Mouse (Mus musculus): ENCODE results near the gene Clec12b. TPM values are rescaled to one million over a fixed set of nuclear protein-coding genes. Genes with fewer than 3 reads are reported as not detected.

The Clec12b gene
- not detected in 2 replicates for polyA plus RNA-seq (2016; fragmentation: Nextera tagmentation; extraction: Ambion mirVana)

- peaks cover 7% of the 10 kb centered on the region; the same call in 1 of the 2 replicates for H3K4me1 ChIP-seq
- H3K4me3 ChIP-seq: no peak within 1 kb of the TSS
- no peaks in the 10 kb centered on the region for H3K27me3 ChIP-seq (ENCODE audit: poor library complexity, severe bottlenecking)
- no peak within 1 kb of the TSS for H3K27ac ChIP-seq
- no peak for DNase-seq (ENCODE audit: extremely low spot score, low spot score)
- WGBS: 83% methylated on average over 2 of the region's 2 CpGs
- no peaks in the 10 kb centered on the region for H3K9me3 ChIP-seq
- H3K36me3 ChIP-seq (replicated peaks): no peaks in the 10 kb centered on the region
Observed at GRCm38 (mm10) chr6:129385774-129386173, at the start of gene Clec12b. Clec12b (minus strand) TSS chr6:129385874.

- Histone ChIP-seq H3K36me3 (replicated peaks) (no peaks in the 10 kb centered on the region), H3K9me3 (no peaks in the 10 kb centered on the region), H3K27me3 (ENCODE audit: poor library complexity, severe bottlenecking) (no peaks in the 10 kb centered on the region), H3K4me1 (no peaks in the 10 kb centered on the region; the same call in 1 of the 2 replicates), H3K27ac (no peak overlapping the region), H3K4me3 (no peak overlapping the region)
- no peak for DNase-seq (ENCODE audit: extremely low spot score, low spot score)
- WGBS: 53% methylated on average over 5 of the region's 5 CpGs
Observed at GRCm38 (mm10) chr6:129434239-129434638, 48.6 kb upstream of the Clec12b start.

- no peak overlapping the region for H3K4me3 ChIP-seq
- H3K9me3 ChIP-seq: no peaks in the 10 kb centered on the region
- no peaks in the 10 kb centered on the region for H3K36me3 ChIP-seq (replicated peaks)
- no peak overlapping the region for H3K27ac ChIP-seq
- H3K27me3 ChIP-seq (ENCODE audit: poor library complexity, severe bottlenecking): no peaks in the 10 kb centered on the region
- DNase-seq (ENCODE audit: extremely low spot score, low spot score): no peak
- WGBS: 80% methylated on average over 4 of the region's 4 CpGs
- no peaks in the 10 kb centered on the region for H3K4me1 ChIP-seq
Observed at GRCm38 (mm10) chr6:129427281-129427680, 41.6 kb upstream of the Clec12b start.

GRCm38 (mm10) chr6:129425812-129426211, 40.1 kb upstream of the Clec12b start:
- 39% methylated on average over 5 of the region's 5 CpGs for WGBS
- Histone ChIP-seq H3K4me1 (no peaks in the 10 kb centered on the region), H3K9me3 (no peaks in the 10 kb centered on the region), H3K27me3 (ENCODE audit: poor library complexity, severe bottlenecking) (no peaks in the 10 kb centered on the region), H3K4me3 (no peak overlapping the region), H3K36me3 (replicated peaks) (no peaks in the 10 kb centered on the region), H3K27ac (no peak overlapping the region)
- DNase-seq (ENCODE audit: extremely low spot score, low spot score): no peak

- no peak overlapping the region for H3K27ac ChIP-seq
- H3K9me3 ChIP-seq: no peaks in the 10 kb centered on the region
- H3K4me1 ChIP-seq: no peaks in the 10 kb centered on the region
- 85% methylated on average over 5 of the region's 5 CpGs for WGBS
- no peaks in the 10 kb centered on the region for H3K36me3 ChIP-seq (replicated peaks)
- H3K4me3 ChIP-seq: no peak overlapping the region
- no peak for DNase-seq (ENCODE audit: extremely low spot score, low spot score)
- no peaks in the 10 kb centered on the region for H3K27me3 ChIP-seq (ENCODE audit: poor library complexity, severe bottlenecking)
Observed at GRCm38 (mm10) chr6:129425217-129425616, 39.5 kb upstream of the Clec12b start.

GRCm38 (mm10) chr6:129423734-129424072, 38.0 kb upstream of the Clec12b start:
- no peak overlapping the region for H3K27ac ChIP-seq
- DNase-seq (ENCODE audit: extremely low spot score, low spot score): peak; percentile 69
- no peaks in the 10 kb centered on the region for H3K4me1 ChIP-seq
- no peaks in the 10 kb centered on the region for H3K36me3 ChIP-seq (replicated peaks)
- WGBS: 14% methylated on average over 1 of the region's 1 CpGs
- H3K27me3 ChIP-seq (ENCODE audit: poor library complexity, severe bottlenecking): no peaks in the 10 kb centered on the region
- no peaks in the 10 kb centered on the region for H3K9me3 ChIP-seq
- no peak overlapping the region for H3K4me3 ChIP-seq

GRCm38 (mm10) chr6:129423040-129423733, 37.5 kb upstream of the Clec12b start:
- no peak overlapping the region for H3K4me3 ChIP-seq
- 83% methylated on average over 4 of the region's 4 CpGs for WGBS
- DNase-seq (ENCODE audit: extremely low spot score, low spot score): no peak
- H3K27me3 ChIP-seq (ENCODE audit: poor library complexity, severe bottlenecking): no peaks in the 10 kb centered on the region
- H3K27ac ChIP-seq: no peak overlapping the region
- H3K36me3 ChIP-seq (replicated peaks): no peaks in the 10 kb centered on the region
- no peaks in the 10 kb centered on the region for H3K9me3 ChIP-seq
- no peaks in the 10 kb centered on the region for H3K4me1 ChIP-seq

GRCm38 (mm10) chr6:129422311-129422710, 36.6 kb upstream of the Clec12b start:
- no peak for DNase-seq (ENCODE audit: extremely low spot score, low spot score)
- no peaks in the 10 kb centered on the region for H3K9me3 ChIP-seq
- WGBS: 95% methylated on average over 3 of the region's 3 CpGs

GRCm38 (mm10) chr6:129414177-129414576, 28.5 kb upstream of the Clec12b start:
- Histone ChIP-seq H3K4me1 (no peaks in the 10 kb centered on the region), H3K4me3 (no peak overlapping the region), H3K27ac (no peak overlapping the region), H3K9me3 (no peaks in the 10 kb centered on the region), H3K27me3 (ENCODE audit: poor library complexity, severe bottlenecking) (no peaks in the 10 kb centered on the region), H3K36me3 (replicated peaks) (no peaks in the 10 kb centered on the region)
- WGBS: 92% methylated on average over 1 of the region's 1 CpGs
- DNase-seq (ENCODE audit: extremely low spot score, low spot score): no peak

More at GRCm38 (mm10) chr6:129422311-129422710, 36.6 kb upstream of the Clec12b start:
- H3K27ac ChIP-seq: no peak overlapping the region
- no peaks in the 10 kb centered on the region for H3K4me1 ChIP-seq
- H3K27me3 ChIP-seq (ENCODE audit: poor library complexity, severe bottlenecking): no peaks in the 10 kb centered on the region
- H3K36me3 ChIP-seq (replicated peaks): no peaks in the 10 kb centered on the region
- no peak overlapping the region for H3K4me3 ChIP-seq

GRCm38 (mm10) chr6:129408562-129408961, 22.9 kb upstream of the Clec12b start, which contains the start of gene Clec9a:
Clec9a (plus strand) TSS chr6:129408862.
- DNase-seq (ENCODE audit: extremely low spot score, low spot score): no peak
- Histone ChIP-seq H3K4me3 (no peak within 1 kb of the TSS), H3K36me3 (replicated peaks) (no peaks in the 10 kb centered on the region), H3K27ac (no peak within 1 kb of the TSS), H3K4me1 (no peaks in the 10 kb centered on the region), H3K27me3 (ENCODE audit: poor library complexity, severe bottlenecking) (no peaks in the 10 kb centered on the region), H3K9me3 (no peaks in the 10 kb centered on the region)
- WGBS: 85% methylated on average over 2 of the region's 2 CpGs

- Histone ChIP-seq H3K9me3 (no peaks in the 10 kb centered on the region), H3K4me1 (no peaks in the 10 kb centered on the region), H3K36me3 (replicated peaks) (no peaks in the 10 kb centered on the region), H3K27me3 (ENCODE audit: poor library complexity, severe bottlenecking) (no peaks in the 10 kb centered on the region), H3K27ac (no peak overlapping the region), H3K4me3 (no peak overlapping the region)
- 60% methylated on average over 2 of the region's 2 CpGs for WGBS
- DNase-seq (ENCODE audit: extremely low spot score, low spot score): no peak
Observed at GRCm38 (mm10) chr6:129407324-129407723, 21.6 kb upstream of the Clec12b start.

- H3K4me3 ChIP-seq: no peak overlapping the region
- H3K27ac ChIP-seq: no peak overlapping the region
- DNase-seq (ENCODE audit: extremely low spot score, low spot score): no peak
- H3K27me3 ChIP-seq (ENCODE audit: poor library complexity, severe bottlenecking): no peaks in the 10 kb centered on the region
- no peaks in the 10 kb centered on the region for H3K36me3 ChIP-seq (replicated peaks)
- H3K9me3 ChIP-seq: no peaks in the 10 kb centered on the region
- H3K4me1 ChIP-seq: no peaks in the 10 kb centered on the region
Observed at GRCm38 (mm10) chr6:129405999-129406398, 20.3 kb upstream of the Clec12b start.

GRCm38 (mm10) chr6:129403391-129403790, 17.7 kb upstream of the Clec12b start:
- no peak overlapping the region for H3K4me3 ChIP-seq
- 79% methylated on average over 6 of the region's 6 CpGs for WGBS
- H3K9me3 ChIP-seq: no peaks in the 10 kb centered on the region
- no peaks in the 10 kb centered on the region for H3K4me1 ChIP-seq
- H3K27ac ChIP-seq: no peak overlapping the region
- no peaks in the 10 kb centered on the region for H3K36me3 ChIP-seq (replicated peaks)
- no peak for DNase-seq (ENCODE audit: extremely low spot score, low spot score)
- no peaks in the 10 kb centered on the region for H3K27me3 ChIP-seq (ENCODE audit: poor library complexity, severe bottlenecking)

- Histone ChIP-seq H3K4me1 (no peaks in the 10 kb centered on the region), H3K27ac (no peak overlapping the region), H3K4me3 (no peak overlapping the region), H3K36me3 (replicated peaks) (no peaks in the 10 kb centered on the region), H3K9me3 (no peaks in the 10 kb centered on the region), H3K27me3 (ENCODE audit: poor library complexity, severe bottlenecking) (no peaks in the 10 kb centered on the region)
- WGBS: 94% methylated on average over 2 of the region's 2 CpGs
- DNase-seq (ENCODE audit: extremely low spot score, low spot score): no peak
Observed at GRCm38 (mm10) chr6:129402404-129402803, 16.7 kb upstream of the Clec12b start.
